Mouse (Mus musculus) lung, embryonic 14.5 days (tissue): ENCODE measurements around the gene Larp4. TPM values are rescaled to one million over a fixed set of nuclear protein-coding genes. Genes with fewer than 3 reads are reported as not detected.

Experiments
- ATAC-seq: fragments of 200-750 bp; cut with Nextera tagmentation; 2 replicates; pipeline ENCODE4 v1.8.0; 2017; ENCODE audit warnings: mild to moderate bottlenecking, moderate TSS enrichment, moderate library complexity; ENCODE audit not compliant: insufficient read depth
- DNase-seq: peaks from one replicate; pipeline ENCODE4 v3.0.0-alpha.2; 2015
- H3K27ac ChIP-seq: fragments of 300-500 bp; sonication (generic); 2 replicates; pipeline ENCODE4 v1.5.1; 2014; ENCODE audit warnings: low read depth, mild to moderate bottlenecking, moderate library complexity
- H3K27me3 ChIP-seq: fragments of 300-500 bp; sonication (generic); 2 replicates; pipeline ENCODE4 v1.6.1; 2014; ENCODE audit warnings: low read length, control low read depth; ENCODE audit not compliant: insufficient read depth
- H3K36me3 ChIP-seq: fragments of 300-500 bp; sonication (generic); 2 replicates; pipeline ENCODE4 v1.6.1; 2014; ENCODE audit warnings: control low read depth; ENCODE audit not compliant: insufficient read depth
- H3K4me1 ChIP-seq: fragments of 300-500 bp; sonication (generic); 2 replicates; pipeline ENCODE4 v1.6.1; 2014; ENCODE audit warnings: antibody characterized with exemption, control low read depth; ENCODE audit not compliant: insufficient read depth
- H3K4me2 ChIP-seq: fragments of 300-500 bp; sonication (generic); 2 replicates; pipeline ENCODE4 v1.6.1; 2014; ENCODE audit warnings: mild to moderate bottlenecking
- H3K4me3 ChIP-seq: fragments of 300-500 bp; sonication (generic); 2 replicates; pipeline ENCODE4 v1.5.1; 2014; ENCODE audit warnings: low read depth, low read length
- H3K9ac ChIP-seq: fragments of 300-500 bp; sonication (generic); 2 replicates; pipeline ENCODE4 v1.6.1; 2014
- H3K9me3 ChIP-seq: fragments of 300-500 bp; sonication (generic); 2 replicates; pipeline ENCODE4 v1.6.1; 2016; ENCODE audit warnings: low read depth, low read length, control low read depth
- CTCF ChIP-seq: IDR thresholded peaks from 2 replicates; pipeline ENCODE4 v1.5.1; 2016; ENCODE audit warnings: antibody characterized with exemption, low read depth
- WGBS: fragments of 180-500 bp; shearing (Covaris S2); extraction: QIAGEN DNeasy Blood & Tissue Kit; methylation state at CpG from one replicate; pipeline ENCODE4 v1.1.7; 2014; 5-methylcytosine and 5-hydroxymethylcytosine counted together
- polyA plus RNA-seq: library from polyadenylated mRNA; unstranded; fragments of >200 nt; fragmentation: Nextera tagmentation; extraction: Ambion mirVana; gene quantifications from 2 replicates; pipeline ENCODE4 v1.2.1, GENCODE M21; 2014

Gene Larp4
- polyA plus RNA-seq, 1 experiment from 2014 or later: 39.3 TPM

- H3K4me1 ChIP-seq: no peaks in the 10 kb centered on the region
- no peak overlapping the region for H3K4me3 ChIP-seq
- H3K27ac ChIP-seq: no peak overlapping the region
- no peak overlapping the region for H3K9ac ChIP-seq
- no peak for ATAC-seq
- no peak overlapping the region for H3K4me2 ChIP-seq
- peaks cover 85% of the 10 kb centered on the region for H3K36me3 ChIP-seq
- DNase-seq: no peak
- no peaks in the 10 kb centered on the region for H3K27me3 ChIP-seq
- H3K9me3 ChIP-seq: no peaks in the 10 kb centered on the region
- whole genome bisulfite sequencing: 79% methylated on average over 7 of the region's 7 CpGs
- TF ChIP-seq CTCF: no peak
These were observed 34.9 kb downstream of the Larp4 start for GRCm38 (mm10) chr15:100004677-100005273.

- H3K36me3 ChIP-seq: peaks cover 88% of the 10 kb centered on the region
- H3K4me3 ChIP-seq: no peak overlapping the region
- H3K27me3 ChIP-seq: no peaks in the 10 kb centered on the region
- no peak overlapping the region for H3K27ac ChIP-seq
- ATAC-seq: no peak
- no peak for TF ChIP-seq CTCF
- no peak for DNase-seq
- H3K4me1 ChIP-seq: no peaks in the 10 kb centered on the region
- H3K9me3 ChIP-seq: no peaks in the 10 kb centered on the region
- H3K4me2 ChIP-seq: no peak overlapping the region
- no peak overlapping the region for H3K9ac ChIP-seq
These were observed 36.3 kb downstream of the Larp4 start for GRCm38 (mm10) chr15:100006180-100006579.

GRCm38 (mm10) chr15:100018280-100018899, 48.5 kb downstream of the Larp4 start:
- Histone ChIP-seq H3K4me3 (no peak overlapping the region), H3K27me3 (no peaks in the 10 kb centered on the region), H3K36me3 (peaks cover 14% of the 10 kb centered on the region), H3K9ac (no peak overlapping the region), H3K4me1 (no peaks in the 10 kb centered on the region), H3K9me3 (no peaks in the 10 kb centered on the region), H3K27ac (no peak overlapping the region), H3K4me2 (no peak overlapping the region)
- TF ChIP-seq CTCF: no peak
- DNase-seq: no peak
- no peak for ATAC-seq
- WGBS: 66% methylated on average over 6 of the region's 6 CpGs

GRCm38 (mm10) chr15:100021175-100021574, 51.3 kb downstream of the Larp4 start:
- Histone ChIP-seq H3K27ac (no peak overlapping the region), H3K27me3 (no peaks in the 10 kb centered on the region), H3K36me3 (0 out of 2 replicates have a peak, but pooled peaks cover 4% of the 10 kb centered on the region), H3K4me1 (no peaks in the 10 kb centered on the region), H3K4me3 (no peak overlapping the region), H3K9ac (no peak overlapping the region), H3K9me3 (no peaks in the 10 kb centered on the region), H3K4me2 (no peak overlapping the region)
- WGBS: 89% methylated on average over 1 of the region's 1 CpGs
- DNase-seq: no peak
- ATAC-seq: no peak
- TF ChIP-seq CTCF: no peak

GRCm38 (mm10) chr15:100022923-100023322, 53.1 kb downstream of the Larp4 start:
- Histone ChIP-seq H3K4me2 (no peak overlapping the region), H3K4me1 (no peaks in the 10 kb centered on the region), H3K4me3 (no peak overlapping the region), H3K27me3 (no peaks in the 10 kb centered on the region), H3K9ac (no peak overlapping the region), H3K36me3 (no peaks in the 10 kb centered on the region), H3K27ac (no peak overlapping the region), H3K9me3 (no peaks in the 10 kb centered on the region)
- DNase-seq: peak; percentile 87
- WGBS: 8% methylated on average over 5 of the region's 5 CpGs
- peak; percentile 72 for TF ChIP-seq CTCF
- peak; percentile 60; the same call in 1 of the 2 replicates for ATAC-seq

GRCm38 (mm10) chr15:100025076-100025834, 55.4 kb downstream of the Larp4 start:
- H3K9ac ChIP-seq: no peak overlapping the region
- no peak overlapping the region for H3K27ac ChIP-seq
- ATAC-seq: no peak
- no peaks in the 10 kb centered on the region for H3K9me3 ChIP-seq
- WGBS: 74% methylated on average over 11 of the region's 11 CpGs
- H3K4me3 ChIP-seq: no peak overlapping the region
- H3K4me1 ChIP-seq: no peaks in the 10 kb centered on the region
- no peak overlapping the region for H3K4me2 ChIP-seq
- no peak for DNase-seq
- TF ChIP-seq CTCF: no peak
- no peaks in the 10 kb centered on the region for H3K36me3 ChIP-seq
- no peaks in the 10 kb centered on the region for H3K27me3 ChIP-seq

GRCm38 (mm10) chr15:100028133-100028532, 58.3 kb downstream of the Larp4 start:
- WGBS: 85% methylated on average over 2 of the region's 2 CpGs
- Histone ChIP-seq H3K27ac (no peak overlapping the region), H3K27me3 (no peaks in the 10 kb centered on the region), H3K9ac (no peak overlapping the region), H3K4me1 (no peaks in the 10 kb centered on the region), H3K9me3 (peaks cover 3% of the 10 kb centered on the region; the same call in 1 of the 2 replicates), H3K4me3 (no peak overlapping the region), H3K4me2 (no peak overlapping the region), H3K36me3 (no peaks in the 10 kb centered on the region)
- ATAC-seq (no peak), DNase-seq (no peak)
- TF ChIP-seq CTCF: no peak
